Mouse (Mus musculus) myocyte (in vitro differentiated cells): ENCODE data around the gene Gm5475. TPM values are rescaled to one million over a fixed set of nuclear protein-coding genes. Genes with fewer than 3 reads are reported as not detected.
"Not testable (repeated sequence)": the region's sequence is repeated elsewhere in the genome, so short reads cannot be mapped to it uniquely, and the experiment has no call there.

Source experiments
- H3K27me3 ChIP-seq: one replicate; pipeline ENCODE4 v1.6.1; 2011; ENCODE audit not compliant: control insufficient read depth, insufficient read depth, insufficient read length
- H3K36me3 ChIP-seq: one replicate; pipeline ENCODE4 v1.6.1; 2011; ENCODE audit not compliant: control insufficient read depth, insufficient read depth
- H3K4me2 ChIP-seq: one replicate; pipeline ENCODE4 v1.6.1; 2011; ENCODE audit warnings: low read depth, control low read depth
- H3K4me3 ChIP-seq: one replicate; pipeline ENCODE4 v1.5.1; 2011; ENCODE audit warnings: mild to moderate bottlenecking, control low read depth, moderate library complexity
- H3K79me2 ChIP-seq: one replicate; pipeline ENCODE4 v1.6.1; 2011; ENCODE audit not compliant: control insufficient read depth, insufficient read depth
- H3ac ChIP-seq: one replicate; pipeline ENCODE4 v1.6.1; 2011; ENCODE audit not compliant: control insufficient read depth, insufficient read length
- CEBPB ChIP-seq: IDR thresholded peaks from 2 replicates; pipeline ENCODE4 v1.6.1; 2011; ENCODE audit warnings: mild to moderate bottlenecking, moderate library complexity; ENCODE audit not compliant: poor library complexity, insufficient read depth, severe bottlenecking
- E2F4 ChIP-seq: IDR thresholded peaks from one replicate; pipeline ENCODE4 v1.6.1; 2011; ENCODE audit warnings: mild to moderate bottlenecking, control low read depth, moderate library complexity; ENCODE audit not compliant: insufficient read depth
- MAX ChIP-seq: IDR thresholded peaks from one replicate; pipeline ENCODE4 v1.6.1; 2011; ENCODE audit warnings: low read depth, mild to moderate bottlenecking, control low read depth
- MYOD1 ChIP-seq, 3 experiments: IDR thresholded peaks; one replicate each; pipeline ENCODE4 v1.6.1; 2011; ENCODE audit warnings: control low read depth in 2 of 3, low read depth in 2 of 3, mild to moderate bottlenecking in 2 of 3, moderate library complexity in 1 of 3; ENCODE audit not compliant: insufficient read length in 2 of 3, control insufficient read depth in 1 of 3
- MYOG ChIP-seq, 3 experiments: IDR thresholded peaks; one replicate each; pipeline ENCODE4 v1.6.1; 2011; ENCODE audit warnings: control low read depth in 2 of 3, low read depth in 2 of 3, mild to moderate bottlenecking in 2 of 3; ENCODE audit not compliant: insufficient read length in 2 of 3, control insufficient read depth in 1 of 3, insufficient read depth in 1 of 3
- POLR2A ChIP-seq: IDR thresholded peaks from one replicate; pipeline ENCODE4 v1.6.1; 2011; ENCODE audit warnings: low read depth, mild to moderate bottlenecking, control low read depth, moderate library complexity; ENCODE audit not compliant: insufficient read length
- POLR2AphosphoS2 ChIP-seq: IDR thresholded peaks from one replicate; pipeline ENCODE4 v1.6.1; 2011; ENCODE audit warnings: low read depth, control low read depth; ENCODE audit not compliant: insufficient read length
- REST ChIP-seq: IDR thresholded peaks from one replicate; pipeline ENCODE4 v1.6.1; 2011; ENCODE audit warnings: mild to moderate bottlenecking, control low read depth, moderate library complexity; ENCODE audit not compliant: insufficient read depth, insufficient read length
- SRF ChIP-seq: IDR thresholded peaks from one replicate; pipeline ENCODE4 v1.6.1; 2011; ENCODE audit warnings: low read depth; ENCODE audit not compliant: control insufficient read depth, insufficient read length
- TCF12 ChIP-seq: IDR thresholded peaks from one replicate; pipeline ENCODE4 v1.6.1; 2011; ENCODE audit warnings: mild to moderate bottlenecking, control low read depth; ENCODE audit not compliant: poor library complexity, insufficient read depth, severe bottlenecking
- TCF3 ChIP-seq: IDR thresholded peaks from one replicate; pipeline ENCODE4 v1.6.1; 2011; ENCODE audit warnings: low read depth, control low read depth; ENCODE audit not compliant: insufficient read length
- USF1 ChIP-seq: IDR thresholded peaks from one replicate; pipeline ENCODE4 v1.6.1; 2011; ENCODE audit warnings: low read depth, mild to moderate bottlenecking, control low read depth, moderate library complexity
- polyA plus RNA-seq: library from polyadenylated mRNA; unstranded; fragments of >200 nt; fragmentation: generic; extraction: Trizol; gene quantifications from one replicate; pipeline ENCODE4 v1.2.1, GENCODE M21; 2012; ENCODE audit warnings: missing spikeins

Gene Gm5475
- polyA plus RNA-seq, result 0.05 TPM

DNA sequence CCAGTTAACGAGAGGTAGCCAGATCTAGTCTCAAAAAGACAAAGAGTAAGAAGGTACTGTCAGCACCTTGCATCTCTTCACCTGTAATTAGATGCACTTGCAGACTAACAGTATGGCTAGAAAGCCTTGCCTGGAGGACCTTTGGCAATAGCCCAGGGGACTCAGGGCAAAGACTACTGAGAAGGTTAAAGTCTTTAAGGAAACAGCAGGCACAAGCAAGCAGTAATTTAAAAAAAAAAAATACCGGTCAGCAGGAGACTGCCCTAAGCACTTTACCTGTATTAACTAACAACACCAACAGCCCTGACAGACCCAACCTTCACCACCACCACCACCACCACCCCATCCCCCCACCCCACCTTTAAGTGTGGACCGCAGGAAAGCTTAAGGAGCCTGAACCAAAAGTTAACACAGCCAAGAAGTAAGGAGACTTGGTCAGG lies at the start of gene Gm5475:
Gm5475 (plus strand) TSS at position 390 of the 440 bp plus-strand sequence.
- H3K4me2 ChIP-seq, result peak within 1 kb of the TSS; percentile 79
- not testable (repeated sequence) for H3K36me3 ChIP-seq, H3K27me3 ChIP-seq
- peak within 1 kb of the TSS; percentile 31 for H3K4me3 ChIP-seq
- peak within 1 kb of the TSS; percentile 62 for H3ac ChIP-seq
- peaks cover 50% of the 10 kb centered on the region for H3K79me2 ChIP-seq

GRCm38 (mm10) chr15:100375066-100375465 lies 46.9 kb upstream of the Gm5475 start:
- no peak overlapping the region for H3ac ChIP-seq
- no peak overlapping the region for H3K4me3 ChIP-seq
- H3K79me2 ChIP-seq, result no peaks in the 10 kb centered on the region
- no peak for TF ChIP-seq POLR2A
- no peaks in the 10 kb centered on the region for H3K36me3 ChIP-seq
- H3K27me3 ChIP-seq, result peaks cover 5% of the 10 kb centered on the region
- H3K4me2 ChIP-seq, result no peak overlapping the region

GRCm38 (mm10) chr15:100377847-100378505 lies 44.0 kb upstream of the Gm5475 start:
- H3K27me3 ChIP-seq, H3K4me3 ChIP-seq, H3K4me2 ChIP-seq, H3K36me3 ChIP-seq, H3K79me2 ChIP-seq, H3ac ChIP-seq: not testable (repeated sequence)

GRCm38 (mm10) chr15:100379658-100380057 lies 42.3 kb upstream of the Gm5475 start:
- Histone ChIP-seq H3ac (no peak overlapping the region), H3K36me3 (no peaks in the 10 kb centered on the region), H3K79me2 (no peaks in the 10 kb centered on the region), H3K27me3 (peaks cover 6% of the 10 kb centered on the region), H3K4me3 (no peak overlapping the region), H3K4me2 (no peak overlapping the region)
- no peak for TF ChIP-seq USF1

DNA sequence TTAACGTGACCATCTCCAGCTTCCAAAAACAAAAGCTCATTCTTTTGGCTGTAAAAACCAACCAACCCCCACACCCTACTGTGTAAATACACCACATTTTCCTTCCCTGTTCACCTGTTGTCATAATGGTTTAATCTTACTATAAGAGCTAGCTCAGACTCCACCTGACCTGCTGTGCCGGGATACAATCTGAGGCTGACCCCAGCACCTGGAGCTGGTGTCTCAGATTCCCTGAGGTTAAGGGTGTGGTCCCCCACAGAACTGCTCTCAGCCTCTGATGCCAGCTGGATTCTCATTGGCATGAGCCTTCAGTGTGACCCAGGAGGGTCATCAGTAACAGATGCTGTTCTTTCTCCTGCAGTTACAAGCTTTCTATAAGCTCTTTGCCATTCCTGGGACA lies 41.8 kb upstream of the Gm5475 start:
- Histone ChIP-seq H3K4me2 (no peak overlapping the region), H3K79me2 (no peaks in the 10 kb centered on the region), H3K36me3 (no peaks in the 10 kb centered on the region), H3K4me3 (no peak overlapping the region), H3K27me3 (peaks cover 6% of the 10 kb centered on the region), H3ac (no peak overlapping the region)
- TF ChIP-seq E2F4, result no peak
- peak; percentile 30 for TF ChIP-seq TCF12
- peak in 2 of 3 experiments; percentile 3 to 74 for TF ChIP-seq MYOG (IDR thresholded peaks at IDR 0.05; ENCODE audit: control insufficient read depth in 1 of 3, insufficient read depth in 1 of 3, insufficient read length in 2 of 3, low read depth in 2 of 3)
- no peak for TF ChIP-seq REST
- peak in 1 of 3 experiments; percentile 58 for TF ChIP-seq MYOD1 (IDR thresholded peaks at IDR 0.05; ENCODE audit: control insufficient read depth in 1 of 3, insufficient read length in 2 of 3, low read depth in 2 of 3)

GRCm38 (mm10) chr15:100385705-100386104 lies 36.2 kb upstream of the Gm5475 start:
- H3K27me3 ChIP-seq, result peaks cover 6% of the 10 kb centered on the region
- no peaks in the 10 kb centered on the region for H3K36me3 ChIP-seq

More at GRCm38 (mm10) chr15:100385705-100386104, 36.2 kb upstream of the Gm5475 start:
- no peaks in the 10 kb centered on the region for H3K79me2 ChIP-seq
- TF ChIP-seq TCF12, result no peak
- no peak for TF ChIP-seq MAX
- no peak for TF ChIP-seq SRF
- no peak for TF ChIP-seq REST
- no peak for TF ChIP-seq CEBPB
- TF ChIP-seq USF1, result no peak
- TF ChIP-seq POLR2AphosphoS2, result no peak
- no peak for TF ChIP-seq MYOD1 (IDR thresholded peaks at IDR 0.05; ENCODE audit: control insufficient read depth in 1 of 3, insufficient read length in 2 of 3, low read depth in 2 of 3)
- no peak for TF ChIP-seq E2F4
- TF ChIP-seq POLR2A, result no peak
- TF ChIP-seq TCF3, result no peak
- no peak for TF ChIP-seq MYOG (IDR thresholded peaks at IDR 0.05; ENCODE audit: control insufficient read depth in 1 of 3, insufficient read depth in 1 of 3, insufficient read length in 2 of 3, low read depth in 2 of 3)
- no peak overlapping the region for H3K4me3 ChIP-seq
- H3ac ChIP-seq, result no peak overlapping the region
- H3K4me2 ChIP-seq, result no peak overlapping the region
